Mouse (Mus musculus): ENCODE measurements at regions not wholly inside any gene's neighbourhood (a gene's known extent, or its start where the extent isn't known, plus 50 kb on each side); places are given as distances from the start of the nearest gene placed in this dataset.

DNA sequence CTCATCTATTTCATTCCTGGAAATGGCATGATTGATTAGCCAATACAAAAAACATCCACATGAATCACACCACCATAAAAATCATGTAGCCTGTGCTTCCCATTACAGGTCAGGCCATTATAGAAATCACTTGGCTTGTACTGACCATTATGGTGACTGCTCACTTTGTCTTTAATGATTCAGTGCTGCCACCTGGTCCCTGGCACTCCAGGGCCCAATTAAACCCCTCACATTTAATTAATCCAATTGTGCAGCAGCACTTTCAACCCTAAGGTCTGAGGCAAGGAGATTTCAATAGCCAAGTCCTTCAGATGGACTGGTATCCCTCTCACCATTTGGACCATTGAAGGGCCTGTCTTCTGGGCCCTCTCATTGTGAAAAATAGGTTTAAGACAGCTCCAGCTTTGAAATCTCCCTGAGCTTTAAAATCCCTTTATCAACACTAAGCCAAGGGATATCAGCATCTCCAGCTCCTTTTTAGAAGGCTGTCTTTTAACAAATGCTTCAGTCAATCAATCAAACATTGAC lies 531.6 kb upstream of the Sema6d start:
- no peaks in the 10 kb centered on the region for H3K27me3 ChIP-seq (ENCODE audit: control insufficient read depth, insufficient read depth, low read length)
- no peak for ATAC-seq (ENCODE audit: insufficient read depth, low FRiP score)
- no peak overlapping the region for H3K27ac ChIP-seq (ENCODE audit: low read length)
- no peaks in the 10 kb centered on the region for H3K36me3 ChIP-seq (ENCODE audit: control insufficient read depth, insufficient read depth, low read length)
- H3K4me1 ChIP-seq (ENCODE audit: control insufficient read depth, insufficient read depth, low read length): no peaks in the 10 kb centered on the region
- H3K4me2 ChIP-seq (ENCODE audit: low read depth, low read length): no peak overlapping the region
- no peak overlapping the region for H3K9ac ChIP-seq (ENCODE audit: low read length)
- H3K4me3 ChIP-seq (replicated peaks; ENCODE audit: low read length): no peak overlapping the region
- H3K9me3 ChIP-seq (replicated peaks; ENCODE audit: control insufficient read depth, low read length): no peaks in the 10 kb centered on the region
